Comparison of ENCODE assay signal across 10 mouse cellular contexts in the genomic region with DNA sequence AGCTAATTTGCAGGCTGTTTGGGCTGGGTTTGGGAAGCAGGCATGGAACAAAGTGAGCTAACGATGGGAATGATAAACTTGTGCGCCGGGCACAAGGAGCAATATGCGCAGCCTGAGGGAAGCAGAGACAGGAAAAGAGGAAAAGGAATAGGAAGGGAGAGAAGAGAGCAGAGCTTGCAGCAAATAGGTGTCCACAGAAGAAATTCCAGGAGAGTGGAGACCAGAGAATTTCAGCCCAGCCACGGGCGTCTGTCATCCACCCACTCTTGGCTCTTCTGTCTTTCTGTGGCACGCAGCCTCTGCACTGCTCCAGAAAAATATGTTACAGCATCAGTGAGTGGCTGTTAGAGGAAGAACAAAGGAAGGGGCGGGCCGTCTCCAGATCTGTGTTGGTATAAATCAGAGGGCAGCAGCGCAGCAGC.
DNase-seq lines count a peak whose midpoint lies in the region; ATAC-seq and TF ChIP-seq lines count a peak whose summit lies in the region.
"Had no signal": no experiment of that assay in that cellular context is flagged by ENCODE, and none has a peak within 500 bp of the region (broad histone marks: within the 10 kb centered on the region; RNA-seq: fewer than 3 reads in every experiment).

No protein-coding gene starts in this region.

- H3K4me1 ChIP-seq in hindbrain, postnatal 0 days (ENCODE audit: insufficient read depth, low read length), result no peaks in the 10 kb centered on the region
- no peaks in the 10 kb centered on the region for H3K4me1 ChIP-seq in hindbrain, embryonic 10.5 days (replicated peaks)
- H3K4me1 ChIP-seq in forebrain, postnatal 0 days (ENCODE audit: insufficient read depth), result no peaks in the 10 kb centered on the region

- no peak for TF ChIP-seq CTCF in hindbrain, postnatal 0 days (IDR thresholded peaks at IDR 0.05; ENCODE audit: low read depth)
- TF ChIP-seq CTCF in forebrain, postnatal 0 days (IDR thresholded peaks at IDR 0.05; ENCODE audit: low read depth), result no peak

- no peak overlapping the region for H3K27ac ChIP-seq in hindbrain, postnatal 0 days
- no peak overlapping the region for H3K27ac ChIP-seq in hindbrain, embryonic 10.5 days
- H3K27ac ChIP-seq in forebrain, postnatal 0 days (ENCODE audit: low read depth, low read length), result peak overlapping the region; percentile 55; the same call in 1 of the 2 replicates

- no peak overlapping the region for H3K4me2 ChIP-seq in hindbrain, postnatal 0 days (ENCODE audit: low read depth, low read length)
- H3K4me2 ChIP-seq in forebrain, postnatal 0 days (ENCODE audit: low read depth), result peak overlapping the region; percentile 24

- 66% methylated on average over 10 of the region's 10 CpGs for WGBS in hindbrain, postnatal 0 days
- 88% methylated on average over 10 of the region's 10 CpGs for WGBS in hindbrain, embryonic 10.5 days
- WGBS in forebrain, postnatal 0 days, result 43% methylated on average over 10 of the region's 10 CpGs

- H3K4me3 ChIP-seq in hindbrain, postnatal 0 days (ENCODE audit: low read length), result no peak overlapping the region
- no peak overlapping the region for H3K4me3 ChIP-seq in hindbrain, embryonic 10.5 days
- no peak overlapping the region for H3K4me3 ChIP-seq in forebrain, postnatal 0 days (ENCODE audit: low read depth, low read length)

- no peak overlapping the region for H3K9ac ChIP-seq in hindbrain, postnatal 0 days (replicated peaks; ENCODE audit: low read length)
- peak overlapping the region; percentile 25; the same call in 1 of the 2 replicates for H3K9ac ChIP-seq in forebrain, postnatal 0 days
- H3K9ac ChIP-seq: liver, postnatal 0 days had no signal

- H3K27me3 ChIP-seq in hindbrain, postnatal 0 days (ENCODE audit: insufficient read depth, low read length), result no peaks in the 10 kb centered on the region
- H3K27me3 ChIP-seq in hindbrain, embryonic 10.5 days (ENCODE audit: insufficient read depth, poor library complexity, severe bottlenecking), result no peaks in the 10 kb centered on the region
- no peaks in the 10 kb centered on the region for H3K27me3 ChIP-seq in forebrain, postnatal 0 days (ENCODE audit: insufficient read depth, low read length)

- no peaks in the 10 kb centered on the region for H3K9me3 ChIP-seq in hindbrain, postnatal 0 days (ENCODE audit: low read length)
- H3K9me3 ChIP-seq in hindbrain, embryonic 10.5 days, result no peaks in the 10 kb centered on the region
- H3K9me3 ChIP-seq in forebrain, postnatal 0 days (ENCODE audit: low read length), result no peaks in the 10 kb centered on the region

- H3K36me3 ChIP-seq in hindbrain, postnatal 0 days (ENCODE audit: insufficient read depth, low read length), result no peaks in the 10 kb centered on the region
- no peaks in the 10 kb centered on the region for H3K36me3 ChIP-seq in hindbrain, embryonic 10.5 days
- no peaks in the 10 kb centered on the region for H3K36me3 ChIP-seq in forebrain, postnatal 0 days (ENCODE audit: insufficient read depth)

- peak; percentile 74 for ATAC-seq in hindbrain, postnatal 0 days
- peak; percentile 34 for ATAC-seq in CD4-positive, CD25-positive, alpha-beta regulatory T cell, adult 4 months
- ATAC-seq in forebrain, postnatal 0 days, result peak; percentile 94
- ATAC-seq in megakaryocyte progenitor cell, adult 5-6 weeks (replicated peaks; ENCODE audit: poor library complexity), result peak; percentile 60
- ATAC-seq: liver, postnatal 0 days had no signal

- no peak for DNase-seq in hindbrain, postnatal 0 days (ENCODE audit: low spot score)
- no peak for DNase-seq in hindbrain, embryonic 10.5 days (ENCODE audit: low spot score)
- peak; percentile 72 for DNase-seq in forebrain, postnatal 0 days
- DNase-seq in kidney, postnatal 10 days, result no peak
- no peak for DNase-seq in cerebellum, adult 18-20 months
- DNase-seq: kidney, postnatal 4 days; liver, postnatal 0 days; thymus, adult 2 months had no signal

Comparison
In these comparisons a context has a peak if more than half of its experiments do, and no peak if none do; other contexts are left out.
1. ATAC-seq: peak in every context shown above with its lines; median percentile 94 in forebrain, postnatal 0 days; 74 in hindbrain, postnatal 0 days; 60 in megakaryocyte progenitor cell, adult 5-6 weeks; 34 in CD4-positive, CD25-positive, alpha-beta regulatory T cell, adult 4 months.